Mouse (Mus musculus) lung, postnatal 10 days (tissue): ENCODE measurements around the gene Gm21760.
"Not testable (repeated sequence)": the region's sequence is repeated elsewhere in the genome, so short reads cannot be mapped to it uniquely, and the experiment has no call there.

Source experiments
- DNase-seq: peaks from one replicate; pipeline ENCODE4 v3.0.0; 2021

The Gm21760 gene

DNA sequence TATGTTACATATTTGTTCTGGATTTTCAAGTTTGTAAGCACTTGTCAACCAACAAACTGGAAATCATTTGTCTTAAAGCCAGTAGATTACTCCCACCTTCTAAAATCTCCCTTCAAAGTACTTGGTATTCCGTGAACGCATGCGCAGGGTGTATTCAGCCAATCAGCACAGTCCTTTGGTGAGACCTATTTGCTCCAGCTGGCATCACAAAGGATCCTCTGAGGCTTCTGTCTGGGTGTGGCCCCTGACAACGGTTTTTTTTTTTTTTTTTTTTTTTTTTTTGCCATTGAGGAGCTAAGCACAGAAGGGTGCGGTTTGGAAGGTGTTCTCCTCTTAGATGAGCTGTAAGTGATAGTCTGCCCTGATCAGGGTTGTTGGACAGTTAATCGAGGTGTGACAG, at the start of gene Gm21760:
TSS of gene Gm21760 (plus strand) at position 301 of the 400 bp plus-strand sequence.
- not testable (repeated sequence) for DNase-seq
